Mouse (Mus musculus): ENCODE measurements at regions not wholly inside any gene's neighbourhood (a gene's known extent, or its start where the extent isn't known, plus 50 kb on each side); places are given as distances from the start of the nearest gene placed in this dataset.

DNA sequence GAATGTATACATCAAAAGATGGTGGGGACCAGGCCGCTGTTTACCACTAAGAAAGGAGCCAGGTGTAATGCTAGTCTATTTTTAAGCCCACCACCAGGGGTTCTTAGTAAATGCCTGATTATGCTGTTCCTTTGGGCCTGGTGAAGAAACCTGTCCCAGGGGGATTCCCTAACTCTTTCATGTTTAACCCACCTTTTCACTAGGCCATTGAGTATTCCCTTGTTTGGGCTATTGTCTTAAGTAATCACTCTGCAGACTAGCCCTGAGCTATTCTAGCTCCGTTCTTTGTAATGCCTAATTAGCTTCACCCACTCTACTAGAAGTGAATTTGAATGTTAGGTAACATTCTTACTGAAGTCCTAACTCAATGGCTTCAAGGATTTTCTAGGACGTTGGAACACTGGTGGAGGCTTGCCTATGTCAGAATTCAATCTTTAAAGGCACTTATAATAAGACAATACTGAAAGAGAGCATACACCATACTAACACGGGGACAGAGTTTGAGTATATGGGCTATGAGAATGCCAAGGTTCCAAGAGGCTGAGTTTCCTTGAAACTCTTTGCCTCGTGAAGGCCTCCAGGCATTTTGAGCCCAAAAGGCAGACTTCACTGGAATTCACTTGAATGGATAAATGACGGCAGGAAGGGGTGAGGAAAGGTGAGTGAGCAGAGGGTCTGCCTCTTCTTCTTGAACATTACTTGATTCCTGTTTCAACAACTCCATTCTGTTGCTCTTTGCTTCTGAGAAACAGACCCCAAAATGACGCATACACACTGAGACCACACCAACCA, 312.7 kb upstream of the Irx4 start:
- Histone ChIP-seq H3K4me3 (replicated peaks; ENCODE audit: low read length) (no peak overlapping the region), H3K9ac (replicated peaks; ENCODE audit: low read depth, low read length) (no peak overlapping the region), H3K4me2 (ENCODE audit: low read length) (no peak overlapping the region), H3K4me1 (replicated peaks; ENCODE audit: control insufficient read depth, insufficient read depth, low read length) (no peaks in the 10 kb centered on the region), H3K36me3 (ENCODE audit: control insufficient read depth, insufficient read depth) (no peaks in the 10 kb centered on the region), H3K27me3 (replicated peaks; ENCODE audit: control insufficient read depth, insufficient read depth, low read length) (no peaks in the 10 kb centered on the region), H3K9me3 (ENCODE audit: control insufficient read depth, low read length) (no peaks in the 10 kb centered on the region), H3K27ac (ENCODE audit: low read length) (no peak overlapping the region)
- ATAC-seq: no peak
- WGBS: 41% methylated on average over 7 of the region's 7 CpGs

- H3K4me2 ChIP-seq (ENCODE audit: low read length): peak overlapping the region; percentile 33
- H3K9ac ChIP-seq (replicated peaks; ENCODE audit: low read depth, low read length): no peak overlapping the region
- H3K27ac ChIP-seq (ENCODE audit: low read length): no peak overlapping the region
- no peaks in the 10 kb centered on the region for H3K9me3 ChIP-seq (ENCODE audit: control insufficient read depth, low read length)
- no peaks in the 10 kb centered on the region for H3K36me3 ChIP-seq (ENCODE audit: control insufficient read depth, insufficient read depth)
- WGBS: 8% methylated on average over 15 of the region's 15 CpGs
- no peaks in the 10 kb centered on the region for H3K27me3 ChIP-seq (replicated peaks; ENCODE audit: control insufficient read depth, insufficient read depth, low read length)
- peak; percentile 88 for ATAC-seq
- H3K4me3 ChIP-seq (replicated peaks; ENCODE audit: low read length): no peak overlapping the region
- peaks cover 10% of the 10 kb centered on the region for H3K4me1 ChIP-seq (replicated peaks; ENCODE audit: control insufficient read depth, insufficient read depth, low read length)
Observed at GRCm38 (mm10) chr13:72958616-72959518, 301.4 kb upstream of the Irx4 start.

GRCm38 (mm10) chr13:72961291-72961690, 299.0 kb upstream of the Irx4 start:
- Histone ChIP-seq H3K9me3 (ENCODE audit: control insufficient read depth, low read length) (no peaks in the 10 kb centered on the region), H3K36me3 (ENCODE audit: control insufficient read depth, insufficient read depth) (no peaks in the 10 kb centered on the region), H3K27ac (ENCODE audit: low read length) (no peak overlapping the region), H3K27me3 (replicated peaks; ENCODE audit: control insufficient read depth, insufficient read depth, low read length) (no peaks in the 10 kb centered on the region), H3K4me1 (replicated peaks; ENCODE audit: control insufficient read depth, insufficient read depth, low read length) (peaks cover 10% of the 10 kb centered on the region), H3K4me3 (replicated peaks; ENCODE audit: low read length) (no peak overlapping the region), H3K9ac (replicated peaks; ENCODE audit: low read depth, low read length) (no peak overlapping the region), H3K4me2 (ENCODE audit: low read length) (no peak overlapping the region)
- 85% methylated on average over 3 of the region's 3 CpGs for WGBS
- no peak for ATAC-seq

- H3K36me3 ChIP-seq (ENCODE audit: control insufficient read depth, insufficient read depth): no peaks in the 10 kb centered on the region
- WGBS: 92% methylated on average over 4 of the region's 4 CpGs
- H3K4me2 ChIP-seq (ENCODE audit: low read length): no peak overlapping the region
- H3K9me3 ChIP-seq (ENCODE audit: control insufficient read depth, low read length): no peaks in the 10 kb centered on the region
- no peaks in the 10 kb centered on the region for H3K4me1 ChIP-seq (replicated peaks; ENCODE audit: control insufficient read depth, insufficient read depth, low read length)
- ATAC-seq: no peak
- no peak overlapping the region for H3K9ac ChIP-seq (replicated peaks; ENCODE audit: low read depth, low read length)
- H3K4me3 ChIP-seq (replicated peaks; ENCODE audit: low read length): no peak overlapping the region
- no peak overlapping the region for H3K27ac ChIP-seq (ENCODE audit: low read length)
- H3K27me3 ChIP-seq (replicated peaks; ENCODE audit: control insufficient read depth, insufficient read depth, low read length): no peaks in the 10 kb centered on the region
Observed at GRCm38 (mm10) chr13:72972165-72972564, 288.1 kb upstream of the Irx4 start.

- no peak for ATAC-seq
- Histone ChIP-seq H3K9me3 (ENCODE audit: control insufficient read depth, low read length) (no peaks in the 10 kb centered on the region), H3K27ac (ENCODE audit: low read length) (no peak overlapping the region), H3K4me2 (ENCODE audit: low read length) (no peak overlapping the region), H3K36me3 (ENCODE audit: control insufficient read depth, insufficient read depth) (no peaks in the 10 kb centered on the region), H3K4me3 (replicated peaks; ENCODE audit: low read length) (no peak overlapping the region), H3K9ac (replicated peaks; ENCODE audit: low read depth, low read length) (no peak overlapping the region), H3K27me3 (replicated peaks; ENCODE audit: control insufficient read depth, insufficient read depth, low read length) (no peaks in the 10 kb centered on the region), H3K4me1 (replicated peaks; ENCODE audit: control insufficient read depth, insufficient read depth, low read length) (no peaks in the 10 kb centered on the region)
- 36% methylated on average over 1 of the region's 1 CpGs for WGBS
Observed at GRCm38 (mm10) chr13:72972894-72973293, 287.4 kb upstream of the Irx4 start.

GRCm38 (mm10) chr13:72977213-72977612, 283.1 kb upstream of the Irx4 start:
- 87% methylated on average over 6 of the region's 6 CpGs for WGBS
- Histone ChIP-seq H3K9me3 (ENCODE audit: control insufficient read depth, low read length) (no peaks in the 10 kb centered on the region), H3K36me3 (ENCODE audit: control insufficient read depth, insufficient read depth) (no peaks in the 10 kb centered on the region), H3K4me1 (replicated peaks; ENCODE audit: control insufficient read depth, insufficient read depth, low read length) (no peaks in the 10 kb centered on the region), H3K9ac (replicated peaks; ENCODE audit: low read depth, low read length) (no peak overlapping the region), H3K4me3 (replicated peaks; ENCODE audit: low read length) (no peak overlapping the region), H3K27ac (ENCODE audit: low read length) (no peak overlapping the region), H3K4me2 (ENCODE audit: low read length) (no peak overlapping the region), H3K27me3 (replicated peaks; ENCODE audit: control insufficient read depth, insufficient read depth, low read length) (no peaks in the 10 kb centered on the region)
- no peak for ATAC-seq

GRCm38 (mm10) chr13:72977971-72978370, 282.3 kb upstream of the Irx4 start:
- Histone ChIP-seq H3K4me3 (replicated peaks; ENCODE audit: low read length) (no peak overlapping the region), H3K27me3 (replicated peaks; ENCODE audit: control insufficient read depth, insufficient read depth, low read length) (no peaks in the 10 kb centered on the region), H3K9me3 (ENCODE audit: control insufficient read depth, low read length) (no peaks in the 10 kb centered on the region), H3K27ac (ENCODE audit: low read length) (no peak overlapping the region), H3K4me2 (ENCODE audit: low read length) (no peak overlapping the region), H3K36me3 (ENCODE audit: control insufficient read depth, insufficient read depth) (no peaks in the 10 kb centered on the region), H3K4me1 (replicated peaks; ENCODE audit: control insufficient read depth, insufficient read depth, low read length) (no peaks in the 10 kb centered on the region), H3K9ac (replicated peaks; ENCODE audit: low read depth, low read length) (no peak overlapping the region)
- ATAC-seq: no peak
- 78% methylated on average over 3 of the region's 3 CpGs for WGBS

- no peaks in the 10 kb centered on the region for H3K4me1 ChIP-seq (replicated peaks; ENCODE audit: control insufficient read depth, insufficient read depth, low read length)
- H3K9me3 ChIP-seq (ENCODE audit: control insufficient read depth, low read length): no peaks in the 10 kb centered on the region
- no peak overlapping the region for H3K27ac ChIP-seq (ENCODE audit: low read length)
- no peaks in the 10 kb centered on the region for H3K36me3 ChIP-seq (ENCODE audit: control insufficient read depth, insufficient read depth)
- H3K4me3 ChIP-seq (replicated peaks; ENCODE audit: low read length): no peak overlapping the region
- no peak for ATAC-seq
- no peak overlapping the region for H3K4me2 ChIP-seq (ENCODE audit: low read length)
- no peaks in the 10 kb centered on the region for H3K27me3 ChIP-seq (replicated peaks; ENCODE audit: control insufficient read depth, insufficient read depth, low read length)
- no peak overlapping the region for H3K9ac ChIP-seq (replicated peaks; ENCODE audit: low read depth, low read length)
Observed at GRCm38 (mm10) chr13:72978966-72979365, 281.3 kb upstream of the Irx4 start.

GRCm38 (mm10) chr13:72992589-72993409, 267.5 kb upstream of the Irx4 start:
- Histone ChIP-seq H3K4me3 (replicated peaks; ENCODE audit: low read length) (no peak overlapping the region), H3K4me1 (replicated peaks; ENCODE audit: control insufficient read depth, insufficient read depth, low read length) (no peaks in the 10 kb centered on the region), H3K27ac (ENCODE audit: low read length) (no peak overlapping the region), H3K9me3 (ENCODE audit: control insufficient read depth, low read length) (no peaks in the 10 kb centered on the region), H3K4me2 (ENCODE audit: low read length) (no peak overlapping the region), H3K27me3 (replicated peaks; ENCODE audit: control insufficient read depth, insufficient read depth, low read length) (no peaks in the 10 kb centered on the region), H3K9ac (replicated peaks; ENCODE audit: low read depth, low read length) (no peak overlapping the region), H3K36me3 (ENCODE audit: control insufficient read depth, insufficient read depth) (no peaks in the 10 kb centered on the region)
- no peak for ATAC-seq
- 77% methylated on average over 17 of the region's 17 CpGs for WGBS

Measured in forebrain, embryonic 16.5 days (tissue).